ENCODE assay signal across 33 mouse cellular contexts in genomic region chr2:72733371-72733770, GRCm38 (mm10).
A peak's percentile ranks its signal among the peaks of the same experiment; 100 is the strongest.
DNase-seq lines count a peak whose midpoint lies in the region; ATAC-seq and TF ChIP-seq lines count a peak whose summit lies in the region.
"Had no signal": no experiment of that assay in that cellular context is flagged by ENCODE, and none has a peak within 500 bp of the region (broad histone marks: within the 10 kb centered on the region; RNA-seq: fewer than 3 reads in every experiment).

No protein-coding gene starts in this region.

- H3K9ac ChIP-seq in heart, adult 2 months (ENCODE audit: low read depth, low read length): no peak overlapping the region
- H3K9ac ChIP-seq: embryonic facial prominence, embryonic 13.5 days; forebrain, embryonic 13.5 days; hindbrain, embryonic 15.5 days; limb, embryonic 15.5 days; liver, embryonic 13.5 days; midbrain, embryonic 15.5 days; neural tube, embryonic 15.5 days had no signal

- intact Hi-C loops in heart, adult 2 months (cut with DNase I): no loop called here

- WGBS in heart, adult 2 months: 43% methylated on average over 3 of the region's 3 CpGs
- WGBS in kidney, adult 2 months: 45% methylated on average over 3 of the region's 3 CpGs

- H3K79me2 ChIP-seq in heart, adult 2 months (replicated peaks; ENCODE audit: control insufficient read depth, insufficient read depth, low read length): no peaks in the 10 kb centered on the region

- no peak for TF ChIP-seq CTCF in heart, adult 2 months (IDR thresholded peaks at IDR 0.05)
- no peak for TF ChIP-seq CTCF in kidney, adult 2 months (conservative IDR thresholded peaks at IDR 0.05; ENCODE audit: insufficient read depth, insufficient read length, low read depth, low read length)

- no peaks in the 10 kb centered on the region for H3K27me3 ChIP-seq in heart, adult 2 months (ENCODE audit: control insufficient read depth, insufficient read depth, low read length)
- no peaks in the 10 kb centered on the region; the same call in 1 of the 2 replicates for H3K27me3 ChIP-seq in kidney, adult 2 months (replicated peaks; ENCODE audit: control insufficient read depth, insufficient read depth, low read length)
- H3K27me3 ChIP-seq: embryonic facial prominence, embryonic 13.5 days; forebrain, embryonic 13.5 days; hindbrain, embryonic 15.5 days; limb, embryonic 15.5 days; liver, embryonic 13.5 days; midbrain, embryonic 15.5 days had no signal

- no peak for TF ChIP-seq EP300 in heart, adult 2 months (IDR thresholded peaks at IDR 0.05; ENCODE audit: insufficient read depth, low read depth, low read length)

- no peak overlapping the region for H3K27ac ChIP-seq in heart, adult 2 months
- no peak overlapping the region for H3K27ac ChIP-seq in kidney, adult 2 months (ENCODE audit: insufficient read depth, low read depth, low read length)
- H3K27ac ChIP-seq: embryonic facial prominence, embryonic 13.5 days; forebrain, embryonic 13.5 days; hindbrain, embryonic 10.5 days; hindbrain, embryonic 15.5 days; layer of hippocampus, adult 2 months; limb, embryonic 10.5 days; limb, embryonic 15.5 days; liver, embryonic 13.5 days; midbrain, embryonic 15.5 days; neural tube, embryonic 15.5 days had no signal

- no peaks in the 10 kb centered on the region for H3K4me1 ChIP-seq in heart, adult 2 months (ENCODE audit: control insufficient read depth, insufficient read depth, low read length)
- no peaks in the 10 kb centered on the region for H3K4me1 ChIP-seq in kidney, adult 2 months (ENCODE audit: control insufficient read depth, insufficient read depth, low read length)
- H3K4me1 ChIP-seq: forebrain, embryonic 13.5 days; hindbrain, embryonic 10.5 days; hindbrain, embryonic 15.5 days; limb, embryonic 10.5 days; liver, embryonic 13.5 days; midbrain, embryonic 15.5 days; neural tube, embryonic 15.5 days had no signal

- ATAC-seq in frontal cortex, adult (ENCODE audit: low TSS enrichment): no peak
- ATAC-seq: forebrain, embryonic 13.5 days; inflammation-experienced regulatory T-cells, adult 6 months; midbrain, embryonic 15.5 days had no signal

- peak; percentile 85 for DNase-seq in heart, adult 11 months
- DNase-seq in heart, adult 2 months: no peak
- DNase-seq in 3T3-L1 (ENCODE audit: low read depth, low spot score) (peak; percentile 80), NIH3T3 (ENCODE audit: low read depth) (peak; percentile 11)
- DNase-seq in fibroblast of lung, adult 2 months (ENCODE audit: low read depth): peak; percentile 41
- no peak for DNase-seq in kidney, adult 2 months
- DNase-seq in layer of hippocampus, postnatal 10 days (ENCODE audit: low spot score in 2 of 2): no peak
- DNase-seq: adrenal gland, postnatal 10 days; cerebellum, adult 11 months; cerebellum, adult 9-10 months; cerebellum, postnatal 36 days; gastrocnemius, adult 2 months; heart, postnatal 14 days; kidney, adult 11 months; kidney, postnatal 36 days; layer of hippocampus, postnatal 36 days; liver, embryonic 13.5 days; lung, adult 18-20 months; lung, postnatal 10 days; right cerebral cortex, postnatal 4 days had no signal

- H3K36me3 ChIP-seq in heart, adult 2 months (ENCODE audit: control insufficient read depth, insufficient read depth, low read length): no peaks in the 10 kb centered on the region
- no peaks in the 10 kb centered on the region for H3K36me3 ChIP-seq in kidney, adult 2 months (ENCODE audit: control insufficient read depth, insufficient read depth, low read length)
- H3K36me3 ChIP-seq: embryonic facial prominence, embryonic 13.5 days; G1E; hindbrain, embryonic 10.5 days; hindbrain, embryonic 15.5 days; limb, embryonic 10.5 days; limb, embryonic 15.5 days; liver, embryonic 13.5 days; midbrain, embryonic 15.5 days; neural tube, embryonic 15.5 days had no signal

- H3K4me3 ChIP-seq in heart, adult 2 months: no peak overlapping the region
- H3K4me3 ChIP-seq in kidney, adult 2 months (ENCODE audit: insufficient read depth, low read depth, low read length): no peak overlapping the region
- H3K4me3 ChIP-seq: embryonic facial prominence, embryonic 13.5 days; erythroblast, embryonic 14.5 days; forebrain, embryonic 13.5 days; gastrocnemius, adult 2 months; hindbrain, embryonic 10.5 days; hindbrain, embryonic 15.5 days; layer of hippocampus, adult 2 months; limb, embryonic 10.5 days; limb, embryonic 15.5 days; liver, embryonic 13.5 days; midbrain, embryonic 15.5 days; neural tube, embryonic 15.5 days had no signal

- TF ChIP-seq POLR2A in heart, adult 2 months (IDR thresholded peaks at IDR 0.05; ENCODE audit: insufficient read depth, low read depth, low read length): no peak
- no peak for TF ChIP-seq POLR2A in kidney, adult 2 months (IDR thresholded peaks at IDR 0.05; ENCODE audit: low read depth, low read length)

Comparison
In these comparisons a context has a peak if more than half of its experiments do, and no peak if none do; other contexts are left out.
1. DNase-seq: peak in heart, adult 11 months (single experiment), 3T3-L1 (single experiment), NIH3T3 (single experiment) and fibroblast of lung, adult 2 months (single experiment); none in heart, adult 2 months (0 of 2), kidney, adult 2 months (single experiment) and layer of hippocampus, postnatal 10 days (0 of 2).